Mouse (Mus musculus) heart, adult 18-20 months (tissue): Measurements from ENCODE around the gene Gsta3. TPM values are rescaled to one million over a fixed set of nuclear protein-coding genes. Genes with fewer than 3 reads are reported as not detected.
"Not testable (repeated sequence)": the region's sequence is repeated elsewhere in the genome, so short reads cannot be mapped to it uniquely, and the experiment has no call there.

ENCODE experiments used
- DNase-seq, 2 experiments: peaks; one replicate each; pipeline ENCODE4 v3.0.0; 2021 to 2022; ENCODE audit warnings: mixed read lengths in 1 of 2
- long read RNA-seq, 2 experiments: library from polyadenylated mRNA; stranded (forward); transcript quantifications; one replicate each; pipeline ENCODE4 v2.0.0; 2021
- total RNA-seq, 2 experiments: library from RNA; stranded (reverse); gene quantifications; 2 replicates each; pipeline ENCODE4 v1.2.3; 2021

Gene Gsta3
- total RNA-seq, result 10 to 100 TPM; 11.0 to 16.5 TPM
- long read RNA-seq, experiment 1, partial matches to known transcripts, result 0 of 6 reads
- long read RNA-seq, experiment 1, other reads (novel, unspliced or antisense), result 0 of 6 reads
- long read RNA-seq, experiment 2, partial matches to known transcripts, result 0 of 4 reads
- long read RNA-seq, experiment 2, other reads (novel, unspliced or antisense), result 0 of 4 reads

DNA sequence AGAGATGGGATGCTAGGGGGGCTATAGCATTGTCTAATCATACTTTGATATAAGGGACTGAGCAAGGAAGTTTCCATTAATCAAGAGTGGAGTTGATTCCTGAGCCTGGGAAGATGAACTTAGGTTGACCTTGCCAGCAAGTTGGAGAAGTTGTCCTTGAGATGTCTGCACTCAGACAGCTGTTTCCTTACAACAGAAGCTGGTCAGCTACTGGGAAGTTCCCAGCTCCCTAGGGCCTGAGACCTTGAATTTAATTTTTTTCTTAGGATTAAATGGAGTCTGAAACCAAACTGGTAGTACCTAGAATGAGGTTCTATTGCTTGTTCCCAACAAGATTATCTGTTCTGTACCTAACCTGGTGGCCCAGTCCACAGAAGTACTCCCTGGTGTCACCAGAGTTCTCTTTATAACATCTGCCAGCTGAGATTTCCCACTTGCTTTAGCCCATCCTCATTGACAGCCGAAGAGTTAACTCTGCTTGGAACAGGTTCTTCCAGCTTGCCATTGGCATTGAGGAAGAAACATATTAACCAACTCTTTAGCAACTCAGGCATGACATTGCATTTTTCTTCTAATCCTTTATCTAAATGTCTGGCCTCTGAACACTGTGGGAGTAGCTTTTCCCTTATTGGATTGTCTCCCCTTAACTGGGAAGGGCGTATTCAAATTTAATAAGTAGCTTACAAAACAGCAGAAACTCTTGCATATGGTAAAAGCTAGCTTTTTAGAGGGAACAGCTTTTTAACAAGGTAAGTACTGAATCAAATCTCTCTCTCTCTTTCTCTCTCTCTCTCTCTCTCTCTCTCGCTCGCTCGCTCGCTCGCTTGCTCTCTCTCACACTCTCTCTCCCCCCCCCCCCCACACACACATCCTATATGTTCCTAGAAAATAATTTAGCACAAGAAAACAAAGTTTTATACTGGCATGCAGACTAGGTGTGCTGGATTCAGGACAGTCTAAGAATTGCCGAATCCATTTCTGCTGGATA is at the start of gene Gsta3:
Gsta3 (plus strand) TSS at position 679 of the 988 bp plus-strand sequence.
- peak; percentile 48 to 58 for DNase-seq

DNA sequence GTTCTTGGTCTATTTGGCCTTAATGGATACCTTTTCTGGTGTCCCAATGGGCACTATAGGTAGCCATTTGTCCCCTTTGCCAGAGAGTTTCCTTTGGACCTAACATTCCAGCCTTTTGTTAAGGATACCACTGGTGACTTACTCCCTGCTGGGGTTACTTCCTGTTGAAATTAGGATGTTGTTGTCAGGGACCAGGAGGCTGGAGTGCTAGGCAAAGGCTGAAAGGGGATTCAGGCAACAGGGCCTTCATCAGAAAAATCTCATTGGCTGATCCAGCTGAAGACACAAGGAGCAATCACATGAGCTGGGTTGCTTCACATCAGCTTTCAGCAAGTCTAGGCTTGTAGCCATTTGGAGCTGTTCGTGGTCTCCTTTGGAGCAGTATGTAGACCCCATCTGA is 34.1 kb upstream of the Gsta3 start:
- no peak for DNase-seq

DNA sequence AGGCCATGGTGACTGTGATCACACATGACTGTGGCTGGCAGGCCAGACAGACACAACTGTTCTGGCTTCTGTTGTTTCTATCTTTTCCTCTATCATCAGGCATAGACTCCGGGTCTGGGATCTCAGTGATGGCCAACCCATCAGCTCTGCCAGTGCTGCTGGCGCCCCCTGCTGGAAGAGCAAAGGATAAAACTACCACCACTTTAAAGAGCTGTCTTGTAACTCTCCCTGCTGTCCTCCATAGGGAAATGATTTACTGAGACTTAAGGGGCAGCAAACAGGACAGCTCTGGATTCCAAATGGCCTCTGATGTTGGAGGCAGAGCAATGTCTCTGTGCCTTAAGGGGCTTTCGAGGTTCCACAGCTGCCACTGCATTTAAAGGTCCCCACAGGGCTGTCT is 26.9 kb upstream of the Gsta3 start:
- DNase-seq, result not testable (repeated sequence)

DNA sequence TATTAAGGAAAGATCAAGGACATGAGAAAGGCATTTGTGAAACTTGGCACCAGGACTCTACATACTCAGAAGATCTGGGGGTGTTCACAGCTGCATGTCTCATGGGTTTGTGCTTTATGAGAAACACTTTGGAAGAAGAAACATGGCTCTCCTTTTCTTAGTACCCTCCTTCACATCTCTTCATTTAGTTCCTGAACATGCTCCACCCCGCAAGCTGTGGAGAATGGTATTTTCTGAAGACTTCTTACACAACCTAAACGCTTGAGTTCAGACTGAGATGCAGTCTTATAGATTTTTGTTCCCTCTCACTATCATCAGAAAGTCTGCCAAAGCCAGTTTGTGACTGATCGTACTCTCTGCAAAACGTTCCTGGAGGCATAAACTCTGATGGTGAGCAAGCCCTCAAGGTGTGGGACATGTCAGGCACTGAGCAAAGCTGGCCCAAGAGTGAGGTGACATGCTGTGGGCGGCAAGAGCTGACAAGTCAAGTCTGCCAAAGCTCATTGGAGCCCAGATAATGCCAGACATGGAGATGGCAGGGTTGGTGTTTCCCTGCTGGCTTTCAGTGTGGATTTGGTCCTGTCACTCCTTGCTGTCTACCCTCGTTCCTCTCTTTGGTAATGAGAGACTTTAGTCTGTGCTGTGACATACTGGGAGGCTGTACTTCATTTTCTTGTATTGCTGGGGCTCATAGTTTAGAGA is 26.2 kb upstream of the Gsta3 start:
- DNase-seq, result not testable (repeated sequence)

DNA sequence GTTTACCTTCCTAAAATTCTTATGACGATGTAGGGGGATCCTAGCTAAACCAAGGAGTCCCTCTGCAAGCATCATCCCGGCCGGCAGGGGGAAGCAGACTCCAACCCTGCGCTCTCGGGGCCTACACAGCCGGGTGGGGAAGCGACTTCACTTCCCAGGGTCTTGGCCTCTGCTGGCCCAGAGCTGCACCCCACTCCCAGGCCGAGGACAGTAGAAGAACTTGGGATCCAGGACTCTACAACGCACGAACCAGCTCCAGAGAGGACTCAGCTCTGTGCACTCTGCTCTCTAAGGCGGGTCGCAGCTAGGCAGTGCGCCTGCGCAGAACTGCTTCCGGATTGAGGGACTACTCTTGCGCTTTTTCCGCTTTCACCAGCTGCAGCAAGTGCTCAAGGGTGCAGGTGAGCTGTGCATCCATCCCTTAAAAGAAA is 21.9 kb upstream of the Gsta3 start, which contains the start of gene Tmem14a:
Tmem14a (plus strand) TSS at position 87 of the 431 bp plus-strand sequence.
- peak; percentile 92 for DNase-seq

DNA sequence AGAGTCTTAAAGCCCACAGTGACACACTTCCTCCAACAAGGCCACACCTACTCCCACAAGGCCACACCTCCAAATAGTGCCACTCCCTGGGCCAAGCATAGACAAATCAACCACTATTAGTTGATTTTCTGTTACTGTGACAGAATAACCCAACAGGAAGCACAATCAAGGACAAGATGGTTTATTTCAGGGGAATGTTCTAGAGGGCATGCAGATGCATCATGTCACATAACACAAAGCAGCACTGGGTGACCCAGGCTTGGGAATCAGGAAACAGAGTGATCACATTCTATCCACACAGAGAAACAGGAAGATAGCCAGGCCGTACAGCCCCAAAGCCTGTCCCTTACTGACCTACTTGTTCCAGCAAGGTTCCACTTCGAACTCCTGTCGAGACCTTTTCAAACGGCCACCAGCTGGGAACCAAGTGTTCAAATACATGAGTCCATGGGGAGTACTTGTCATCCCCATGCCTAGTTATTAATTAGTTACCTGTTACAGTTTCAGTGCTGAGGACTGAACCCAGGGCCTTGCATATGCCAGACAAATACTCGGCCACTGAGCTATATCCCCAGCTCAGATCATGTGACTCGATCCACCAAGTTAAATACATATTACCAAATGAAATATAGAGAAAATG is 12.5 kb upstream of the Gsta3 start:
- DNase-seq, result no peak

DNA sequence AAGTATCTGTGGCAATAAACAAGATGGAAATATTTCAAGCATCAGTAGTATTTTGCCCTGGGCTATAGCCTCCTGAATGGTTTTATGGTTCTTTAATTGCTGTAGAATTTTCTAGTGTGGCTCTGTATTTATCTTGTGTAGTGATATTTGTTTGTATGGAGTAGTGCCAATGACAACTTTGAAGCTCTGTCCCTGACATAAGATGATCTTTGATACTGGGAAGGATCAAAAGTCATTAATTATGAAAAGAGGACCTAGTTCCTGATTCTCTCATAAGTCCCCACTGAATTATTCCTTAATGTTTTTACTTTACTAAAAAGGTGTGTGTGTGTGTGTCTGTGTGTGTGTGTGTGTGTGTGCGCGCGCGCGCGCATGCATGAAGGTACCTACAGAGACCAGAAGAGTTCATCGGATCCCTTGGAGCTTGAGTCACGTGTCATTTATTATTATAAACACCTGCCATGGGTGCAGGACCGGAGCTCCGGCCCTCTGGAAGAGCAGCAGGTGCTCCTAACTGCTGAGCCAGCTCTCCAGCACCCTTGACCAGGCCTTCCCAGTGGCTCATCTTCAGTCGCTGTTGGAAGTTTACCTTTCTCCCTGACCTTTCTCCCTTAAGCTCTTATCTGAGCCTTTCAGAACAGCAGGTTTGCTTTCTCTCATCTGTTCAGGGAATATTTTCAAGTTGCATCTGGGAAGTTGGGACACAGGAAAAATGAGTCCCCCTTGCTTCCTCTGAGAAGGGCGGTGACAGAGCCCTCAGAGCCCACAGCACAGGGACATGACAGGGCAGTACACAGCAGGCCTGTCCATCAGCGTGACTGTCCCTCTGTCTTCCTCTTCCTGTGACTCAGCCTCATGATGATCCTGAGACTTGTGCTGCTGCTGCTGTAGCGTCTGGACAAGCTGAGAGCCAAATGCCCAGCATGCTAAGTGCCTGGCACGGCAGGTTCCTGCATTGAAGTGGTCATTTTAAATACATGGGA is 11.4 kb upstream of the Gsta3 start:
- DNase-seq, result not testable (repeated sequence)

DNA sequence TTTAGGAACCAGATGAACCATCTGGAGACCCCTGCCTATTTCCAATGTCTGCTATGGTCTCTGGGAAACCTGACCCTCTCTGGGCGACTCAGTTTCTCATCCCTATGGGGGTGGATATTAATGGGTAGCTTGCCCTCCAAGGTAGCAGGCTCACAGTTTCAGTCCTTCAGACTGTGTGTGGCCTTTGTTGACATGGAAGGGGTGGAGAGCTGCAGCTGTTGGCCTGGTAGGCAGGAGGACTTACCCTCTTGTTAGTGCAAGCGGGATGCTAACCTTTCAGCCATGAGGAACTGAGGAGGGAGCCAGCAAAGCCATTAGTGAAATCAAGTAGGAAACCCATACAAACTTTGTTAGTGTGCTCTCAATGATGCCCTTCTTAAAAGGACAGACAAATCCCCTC is 10.0 kb upstream of the Gsta3 start:
- no peak for DNase-seq

DNA sequence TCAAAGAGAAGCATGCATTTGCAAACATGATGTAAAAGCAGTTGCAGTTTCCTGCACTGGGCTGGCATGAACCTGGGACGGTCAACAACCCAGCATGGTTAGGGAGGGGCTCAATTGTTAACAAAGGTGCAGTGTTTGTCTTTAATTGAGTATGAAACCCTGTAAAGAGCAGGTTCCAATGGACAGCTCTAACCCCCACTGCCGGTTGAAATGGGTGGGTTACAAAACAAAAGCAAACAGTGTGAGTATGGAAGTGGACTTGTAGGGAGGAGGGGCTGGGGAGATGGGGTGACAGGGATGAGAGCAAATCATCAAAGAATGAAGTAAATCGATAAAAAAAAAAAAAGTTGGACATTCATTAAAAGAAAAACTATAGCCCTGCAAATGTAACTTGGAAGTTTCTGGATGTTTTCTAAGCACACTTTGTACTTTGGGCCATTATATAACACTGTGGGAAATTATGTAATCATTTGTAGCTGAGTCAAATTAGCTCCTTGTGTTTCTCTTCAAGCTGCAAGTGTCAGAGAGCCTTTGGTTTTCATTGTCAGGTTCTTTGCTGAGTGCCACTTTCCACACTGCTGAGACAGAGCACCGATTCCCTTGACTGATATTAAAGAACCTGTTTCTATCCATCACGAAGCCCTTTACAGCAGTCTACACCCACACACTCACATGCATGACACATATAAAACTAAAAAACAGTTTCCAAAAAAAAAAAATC is 8.5 kb upstream of the Gsta3 start:
- DNase-seq, result peak in 1 of 2 experiments; percentile 30

DNA sequence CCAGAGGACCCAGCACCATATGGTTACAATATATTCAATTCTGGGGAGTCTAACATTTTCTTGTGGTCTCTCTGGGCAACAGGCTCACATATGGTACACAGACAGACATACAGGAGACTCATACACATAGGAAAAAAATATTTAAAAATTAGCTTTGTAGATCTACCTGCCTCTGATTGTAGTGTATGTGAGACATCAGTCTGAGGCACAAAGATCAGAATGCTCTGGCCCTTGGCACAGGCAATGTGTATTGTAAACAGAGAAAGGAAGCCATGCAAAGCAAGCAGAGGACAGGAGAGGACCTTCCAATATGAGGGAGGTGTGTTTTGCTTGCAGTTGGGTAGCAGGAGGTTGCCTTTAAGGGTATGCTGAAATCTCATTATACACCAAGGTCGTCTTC is 7.9 kb upstream of the Gsta3 start:
- DNase-seq, result no peak

DNA sequence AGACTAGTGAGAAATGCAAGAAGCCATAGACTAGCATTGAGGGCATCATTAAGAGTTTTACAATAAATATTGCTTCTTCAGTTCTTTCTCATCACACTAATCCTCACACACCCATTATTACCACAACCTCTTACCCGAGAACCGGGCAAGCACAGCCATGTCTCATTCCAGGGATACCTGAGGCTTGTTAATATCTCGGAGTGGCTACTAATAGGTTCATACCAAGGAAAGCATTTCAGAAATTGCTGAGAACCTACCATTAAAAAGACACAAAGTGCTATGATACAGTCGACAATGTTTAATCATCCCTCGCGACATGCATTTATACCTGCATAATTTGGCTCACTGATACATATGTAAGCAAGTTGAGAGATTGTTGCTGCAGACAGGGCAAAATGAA is 5.0 kb upstream of the Gsta3 start:
- DNase-seq, result no peak

DNA sequence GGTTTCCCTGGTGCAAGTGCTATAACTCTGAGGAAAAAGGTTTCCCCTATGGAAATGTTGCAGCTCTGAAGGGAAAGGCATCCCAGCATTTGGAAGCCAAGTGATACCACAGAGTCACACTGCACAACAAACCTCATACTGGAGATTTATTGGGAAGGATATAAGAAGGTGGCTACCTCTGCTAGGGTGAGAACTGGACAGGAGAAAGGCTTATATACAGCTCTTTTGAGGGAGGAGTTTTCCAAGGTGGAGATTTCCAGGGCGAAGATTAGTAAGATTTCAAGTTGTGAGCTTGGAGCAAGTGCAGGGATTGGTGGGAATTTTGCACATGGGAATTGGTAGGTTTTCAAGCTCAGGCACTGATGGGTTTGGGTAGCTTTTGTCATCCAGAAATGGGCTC is 707 bp downstream of the Gsta3 start:
- no peak for DNase-seq

DNA sequence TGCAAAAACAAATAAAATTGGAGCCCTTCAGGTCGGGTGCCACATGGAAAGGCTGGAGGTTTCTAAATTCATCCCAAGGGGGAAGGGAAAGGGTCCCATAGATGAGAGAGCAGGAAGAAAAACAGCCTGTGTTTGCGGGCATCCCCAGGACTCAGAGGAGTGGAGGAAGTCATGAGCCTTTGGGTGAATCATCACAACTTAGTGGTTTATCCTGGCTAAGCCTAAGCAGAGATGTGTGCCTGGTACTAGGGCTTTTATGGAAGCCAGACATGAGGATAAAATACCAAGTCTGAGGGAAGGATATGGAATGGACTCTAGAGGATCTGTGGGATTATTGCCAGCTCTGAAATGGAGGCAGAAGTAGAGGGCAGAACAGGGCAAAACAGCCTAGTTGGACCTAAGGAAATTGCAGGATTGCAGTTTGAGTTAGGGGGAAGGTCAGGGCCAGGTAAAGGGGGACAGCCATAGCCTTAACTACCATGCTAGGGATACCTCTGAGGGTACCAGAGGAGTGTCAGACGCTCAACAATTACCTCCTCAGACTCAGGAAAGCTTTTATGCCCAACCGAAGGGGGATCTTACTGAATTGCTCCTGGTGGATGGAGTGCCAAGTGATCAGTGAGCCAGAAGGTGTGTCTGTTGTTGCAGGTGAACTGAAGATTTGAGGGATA is 4.0 kb downstream of the Gsta3 start:
- DNase-seq, result no peak

DNA sequence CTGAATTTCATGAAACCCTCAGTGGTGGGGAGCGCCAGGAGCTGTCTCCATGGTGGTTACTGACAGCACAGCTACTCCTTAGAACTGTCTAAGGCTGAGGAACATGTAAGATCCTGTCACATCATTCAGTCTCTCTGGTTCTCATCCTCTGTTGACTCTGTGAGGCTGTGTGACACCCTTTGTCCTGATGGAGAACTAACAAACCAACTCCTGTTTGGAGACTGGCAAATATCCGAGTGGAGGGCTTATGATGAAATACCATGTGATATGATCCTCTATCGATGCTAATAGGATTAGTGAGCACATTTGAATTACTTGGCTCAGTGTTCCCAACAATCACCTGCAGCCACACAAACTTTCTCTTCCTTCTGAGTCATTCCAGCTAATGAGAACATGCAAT is 5.7 kb downstream of the Gsta3 start:
- DNase-seq, result no peak

DNA sequence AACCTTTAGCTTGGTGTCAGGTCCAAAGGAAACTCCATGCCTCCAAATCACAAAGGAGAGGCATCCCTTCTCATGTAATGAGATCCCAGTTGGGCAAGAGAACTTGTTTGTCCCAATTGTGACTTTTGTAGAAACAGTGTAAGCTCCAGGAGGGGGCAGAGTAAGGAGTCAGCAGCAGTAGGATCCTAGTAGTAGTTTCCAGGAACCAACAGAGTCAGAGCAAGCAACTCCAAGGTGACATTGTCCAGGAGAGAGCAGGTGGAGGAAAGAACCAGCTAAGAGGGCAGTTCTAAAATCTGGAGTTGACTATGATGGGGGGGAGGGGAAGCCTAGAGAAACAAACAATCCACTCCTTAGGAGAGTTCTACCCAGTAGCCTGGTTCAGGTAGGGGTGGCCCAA is 7.5 kb downstream of the Gsta3 start:
- DNase-seq, result no peak

DNA sequence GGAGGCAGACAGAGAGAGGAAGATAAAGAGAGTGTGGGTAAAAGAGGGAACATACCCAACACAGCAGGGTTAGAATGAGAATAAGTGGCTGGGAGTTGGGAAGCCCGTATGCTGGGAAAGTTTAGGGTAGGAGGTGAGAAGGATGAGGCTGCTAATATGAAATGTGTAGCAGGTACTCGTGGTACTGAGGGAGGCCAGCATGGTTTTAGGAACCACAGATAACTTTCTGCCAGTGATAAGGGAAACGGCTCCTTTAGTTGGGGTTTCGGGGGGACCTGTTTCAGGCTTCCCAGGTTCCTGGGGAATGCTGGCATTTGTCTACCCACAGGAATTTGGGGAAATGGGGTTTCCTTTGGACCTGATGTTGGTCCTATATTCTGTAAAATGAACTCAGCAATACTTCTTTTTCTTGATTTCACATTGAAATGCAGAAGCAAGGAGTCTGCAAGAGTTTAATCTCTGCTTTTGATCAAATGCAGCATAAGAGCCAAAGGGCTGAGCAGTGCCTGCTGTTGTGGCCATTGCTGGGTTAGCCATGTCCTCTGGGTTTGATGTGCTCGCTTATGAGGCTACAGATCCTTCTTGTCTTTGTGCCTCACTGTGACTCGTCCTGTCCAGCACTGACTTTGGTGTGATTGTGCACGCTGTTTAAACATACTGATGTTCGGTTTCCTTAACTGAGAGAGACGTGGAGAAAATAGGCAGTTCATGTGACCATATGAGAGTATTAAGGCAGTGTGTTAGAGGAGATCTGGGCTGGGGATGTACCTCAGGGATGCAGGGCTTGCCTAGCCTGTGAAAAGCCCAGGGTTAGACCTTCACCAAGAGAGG is 8.4 kb downstream of the Gsta3 start:
- no peak for DNase-seq

DNA sequence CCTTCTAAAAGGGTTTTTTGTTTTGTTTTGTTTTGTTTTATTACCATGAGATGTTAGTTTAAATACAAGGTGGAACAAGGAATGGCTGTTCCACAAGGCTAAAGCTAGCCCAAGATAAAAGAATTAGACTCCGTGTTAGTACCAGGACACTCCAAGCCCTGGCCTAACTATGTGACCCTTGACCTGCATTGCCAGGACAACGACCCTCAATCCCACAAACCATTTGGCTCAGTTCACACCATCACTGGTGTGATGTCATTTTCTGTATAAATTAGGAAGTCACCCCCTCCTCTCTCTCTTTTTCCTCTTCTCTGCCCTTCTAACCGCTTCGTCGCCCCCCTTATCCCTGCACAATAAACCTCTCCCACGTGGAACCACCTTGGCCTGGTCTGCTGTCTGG is 11.3 kb downstream of the Gsta3 start:
- DNase-seq, result no peak

DNA sequence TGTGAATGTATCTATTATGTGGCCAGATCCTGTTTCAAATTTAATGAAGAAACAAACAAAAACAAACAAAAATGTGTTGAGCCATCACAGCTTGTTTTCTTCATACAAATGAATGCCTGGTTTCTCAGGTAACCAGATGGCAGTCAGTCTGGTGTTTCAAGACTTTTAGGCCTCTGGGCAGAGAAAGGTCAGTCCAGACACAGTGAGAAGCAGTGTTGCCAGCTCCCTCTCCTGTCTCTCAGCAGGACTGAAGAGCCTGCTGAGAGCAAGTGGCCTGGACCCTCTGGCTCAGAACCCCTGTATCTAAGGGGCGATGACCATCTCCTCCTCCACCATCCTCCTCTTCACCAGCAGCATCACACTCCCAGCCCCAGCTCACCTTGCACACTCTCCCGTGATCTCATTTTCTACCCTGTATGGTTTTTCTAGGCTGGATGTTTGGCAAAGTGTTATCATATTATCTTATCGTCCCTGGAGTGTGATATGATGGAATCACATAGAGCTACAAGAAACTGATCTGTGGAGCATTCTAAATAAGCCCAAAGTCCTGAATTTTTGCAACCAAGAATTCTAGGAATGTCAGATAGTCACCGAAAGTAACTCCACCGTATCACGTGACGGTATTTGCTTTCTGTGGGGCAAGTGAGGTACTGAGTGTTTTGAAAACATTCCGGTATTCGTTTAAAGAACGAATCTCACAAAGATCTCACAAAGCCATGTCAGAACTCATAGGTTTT is 12.3 kb downstream of the Gsta3 start:
- no peak for DNase-seq
